Comparison of ENCODE assay signal across 8 mouse cellular contexts in the genomic region with DNA sequence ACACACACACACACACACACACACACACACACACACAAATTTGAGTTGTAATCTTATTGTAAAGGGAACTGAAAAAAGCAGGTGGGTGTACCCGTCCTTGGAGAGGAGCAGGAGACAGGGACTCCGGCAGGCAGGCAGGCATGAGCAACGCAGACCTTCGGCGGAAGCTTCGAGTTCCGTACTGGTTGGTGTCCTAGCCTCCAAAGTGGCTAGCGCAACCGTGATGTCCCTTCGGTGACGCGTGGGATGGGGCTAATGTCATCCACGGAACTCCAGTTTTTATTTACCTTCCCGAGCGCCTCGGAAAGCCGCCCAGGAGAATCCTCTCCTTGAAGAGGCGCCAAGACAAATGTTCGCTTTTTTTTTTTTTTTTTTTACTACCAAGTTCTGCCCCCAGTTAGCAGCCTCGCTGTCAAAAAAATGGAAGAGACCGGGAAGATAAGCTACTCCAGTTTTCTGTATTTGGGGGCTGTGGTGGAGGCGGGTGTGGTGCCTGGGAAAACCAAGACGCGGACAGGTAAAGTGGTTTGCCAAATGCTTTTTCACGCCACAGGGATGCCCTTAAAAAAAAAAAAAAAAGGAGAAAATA. TPM values are rescaled to one million over a fixed set of nuclear protein-coding genes. Genes with fewer than 3 reads are reported as not detected.
A peak's percentile ranks its signal among the peaks of the same experiment; 100 is the strongest.
DNase-seq lines count a peak whose midpoint lies in the region; TF ChIP-seq lines count a peak whose summit lies in the region.

No protein-coding gene starts in this region.

- peak overlapping the region; percentile 35 for H3K4me3 ChIP-seq in myocyte

- peak; percentile 41 for DNase-seq in gastrocnemius, postnatal 10 days
- no peak for DNase-seq in gastrocnemius, adult 8-10 months (ENCODE audit: low spot score in 2 of 2)
- peak; percentile 56 for DNase-seq in thymus, postnatal 4 days
- no peak for DNase-seq in thymus, adult 18-20 months
- DNase-seq in kidney, postnatal 10 days, result peak; percentile 67
- no peak for DNase-seq in spleen, adult 12 weeks (ENCODE audit: low spot score)
- DNase-seq in frontal cortex, postnatal 25 days (ENCODE audit: low spot score in 2 of 2), result no peak

- no peaks in the 10 kb centered on the region for H3K36me3 ChIP-seq in myocyte (ENCODE audit: control insufficient read depth, insufficient read depth)

- peak overlapping the region; percentile 95 for H3K4me2 ChIP-seq in myocyte (ENCODE audit: low read depth)

- H3K27me3 ChIP-seq in myocyte (ENCODE audit: control insufficient read depth, insufficient read depth, insufficient read length), result no peaks in the 10 kb centered on the region

- no peak overlapping the region for H3ac ChIP-seq in myocyte (ENCODE audit: control insufficient read depth, insufficient read length)

- no peaks in the 10 kb centered on the region for H3K79me2 ChIP-seq in myocyte (ENCODE audit: control insufficient read depth, insufficient read depth)

- TF ChIP-seq POLR2A in myocyte (IDR thresholded peaks at IDR 0.05; ENCODE audit: insufficient read length, low read depth), result no peak

TF ChIP-seq in myocyte, 11 proteins besides CTCF, POLR2A, EP300 and RAD21:
- TF ChIP-seq CEBPB (IDR thresholded peaks at IDR 0.05; ENCODE audit: insufficient read depth, poor library complexity, severe bottlenecking), result no peak
- peak; percentile 29 for TF ChIP-seq POLR2AphosphoS2 (IDR thresholded peaks at IDR 0.05; ENCODE audit: insufficient read length, low read depth)

RNA-seq across cellular contexts. Expression of gene Msl1, which starts 6.0 kb away (rescaled TPM):
- total RNA-seq in gastrocnemius, postnatal 10 days (2021), result 10 to 100 TPM; 62.6 to 74.1 TPM
- total RNA-seq in gastrocnemius, adult 8-10 months (2022), result 10 to 100 TPM; 53.9 to 57.7 (median 55.8) TPM
- polyA plus RNA-seq in myocyte (2012; fragmentation: generic; extraction: Trizol), result 35.6 TPM

RNA-seq across cellular contexts. Expression of gene Nr1d1, which starts 14.2 kb away (rescaled TPM):
- total RNA-seq in gastrocnemius, postnatal 10 days (2021), result 10 to 100 TPM; 42.4 to 58.7 TPM
- total RNA-seq in gastrocnemius, adult 8-10 months (2022), result 100 to 1,000 TPM in 2 of 4 experiments, 10 to 100 TPM in 2; 83.4 to 175 (median 99.4) TPM
- polyA plus RNA-seq in myocyte (2012; fragmentation: generic; extraction: Trizol), result 49.1 TPM

RNA-seq across cellular contexts. Expression of gene Casc3, which starts 15.4 kb away (rescaled TPM):
- total RNA-seq in gastrocnemius, postnatal 10 days (2021), result 10 to 100 TPM; 19.1 to 26.2 TPM
- total RNA-seq in gastrocnemius, adult 8-10 months (2022), result 10 to 100 TPM; 14.1 to 18.4 (median 15.2) TPM
- 22.1 TPM for polyA plus RNA-seq in myocyte (2012; fragmentation: generic; extraction: Trizol)

RNA-seq across cellular contexts. Expression of gene Rapgefl1, which starts 47.3 kb away (rescaled TPM):
- total RNA-seq in gastrocnemius, postnatal 10 days (2021), result 1 to 10 TPM; 1.9 to 2.6 TPM
- under 1 TPM in 2 of 4 experiments, not detected in 2; 0.08 to 0.29 TPM for total RNA-seq in gastrocnemius, adult 8-10 months (2022)
- 3.5 TPM for polyA plus RNA-seq in myocyte (2012; fragmentation: generic; extraction: Trizol)

RNA-seq across cellular contexts. Expression of gene Thra, which starts 48.9 kb away (rescaled TPM):
- 100 to 1,000 TPM; 149 to 169 TPM for total RNA-seq in gastrocnemius, postnatal 10 days (2021)
- total RNA-seq in gastrocnemius, adult 8-10 months (2022), result 10 to 100 TPM; 67.5 to 81.5 (median 76.2) TPM
- 68.9 TPM for polyA plus RNA-seq in myocyte (2012; fragmentation: generic; extraction: Trizol)

Comparison
In these comparisons a context has a peak if more than half of its experiments do, and no peak if none do; other contexts are left out.
1. DNase-seq: peak in gastrocnemius, postnatal 10 days (single experiment), thymus, postnatal 4 days (single experiment) and kidney, postnatal 10 days (single experiment); none in gastrocnemius, adult 8-10 months (0 of 2), thymus, adult 18-20 months (0 of 2), spleen, adult 12 weeks (single experiment) and frontal cortex, postnatal 25 days (0 of 2).